Mouse (Mus musculus) brown adipose tissue, adult 24 weeks (tissue): ENCODE data around the gene Unc80. TPM values are rescaled to one million over a fixed set of nuclear protein-coding genes. Genes with fewer than 3 reads are reported as not detected.

Experiments
- H3K27ac ChIP-seq: fragments of 200-500 bp; replicated peaks from 2 replicates; pipeline ENCODE4 v1.5.1; 2012; ENCODE audit warnings: low read depth, mild to moderate bottlenecking, low read length
- H3K4me1 ChIP-seq: fragments of 200-500 bp; 2 replicates; pipeline ENCODE4 v1.6.1; 2012; ENCODE audit warnings: low read length, mixed read lengths; ENCODE audit not compliant: control insufficient read depth, insufficient read depth, insufficient read length
- H3K4me3 ChIP-seq: fragments of 200-500 bp; 2 replicates; pipeline ENCODE4 v1.5.1; 2012; ENCODE audit warnings: low read depth, mild to moderate bottlenecking, low read length, moderate library complexity; ENCODE audit not compliant: insufficient read depth
- polyA plus RNA-seq: library from polyadenylated mRNA; stranded (reverse); fragments of >200 nt; gene quantifications from 2 replicates; pipeline ENCODE4 v1.2.4, GENCODE M21; 2012; ENCODE audit not compliant: missing spikeins, insufficient read depth, insufficient read length

Gene Unc80
- not detected in 2 replicates for polyA plus RNA-seq

- no peak within 1 kb of the TSS for H3K4me3 ChIP-seq
- no peak within 1 kb of the TSS for H3K27ac ChIP-seq
- no peaks in the 10 kb centered on the region for H3K4me1 ChIP-seq
These were observed at the start of gene Unc80 for GRCm38 (mm10) chr1:66467821-66468703. Unc80 (plus strand) TSS chr1:66468367.

- no peak overlapping the region for H3K27ac ChIP-seq
- no peak overlapping the region for H3K4me3 ChIP-seq
- H3K4me1 ChIP-seq: no peaks in the 10 kb centered on the region
These were observed 42.1 kb upstream of the Unc80 start for GRCm38 (mm10) chr1:66426073-66426472.

- Histone ChIP-seq H3K27ac (no peak overlapping the region), H3K4me3 (no peak overlapping the region), H3K4me1 (no peaks in the 10 kb centered on the region)
These were observed 37.2 kb upstream of the Unc80 start for GRCm38 (mm10) chr1:66430962-66431361.

DNA sequence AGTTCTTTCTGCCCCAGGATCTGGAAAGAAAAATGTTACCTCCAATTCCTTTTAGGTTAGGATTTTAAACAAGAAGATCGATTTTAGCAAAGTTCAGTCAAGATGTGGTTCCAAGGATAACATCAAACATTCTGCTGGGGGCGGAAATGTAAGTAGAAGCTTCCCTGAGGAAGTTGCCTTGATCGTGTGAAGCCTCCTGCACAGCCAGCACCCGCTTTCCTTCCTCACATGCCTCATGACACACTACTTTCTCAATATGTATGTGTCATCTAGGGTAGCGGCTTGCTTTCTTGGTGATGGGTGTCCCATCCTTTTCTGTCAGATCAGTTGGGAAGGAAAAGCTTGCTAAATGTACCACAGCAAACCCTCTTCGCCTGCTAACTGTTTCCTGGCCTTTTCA, 36.7 kb upstream of the Unc80 start:
- H3K4me3 ChIP-seq: no peak overlapping the region
- H3K27ac ChIP-seq: no peak overlapping the region
- no peaks in the 10 kb centered on the region for H3K4me1 ChIP-seq

DNA sequence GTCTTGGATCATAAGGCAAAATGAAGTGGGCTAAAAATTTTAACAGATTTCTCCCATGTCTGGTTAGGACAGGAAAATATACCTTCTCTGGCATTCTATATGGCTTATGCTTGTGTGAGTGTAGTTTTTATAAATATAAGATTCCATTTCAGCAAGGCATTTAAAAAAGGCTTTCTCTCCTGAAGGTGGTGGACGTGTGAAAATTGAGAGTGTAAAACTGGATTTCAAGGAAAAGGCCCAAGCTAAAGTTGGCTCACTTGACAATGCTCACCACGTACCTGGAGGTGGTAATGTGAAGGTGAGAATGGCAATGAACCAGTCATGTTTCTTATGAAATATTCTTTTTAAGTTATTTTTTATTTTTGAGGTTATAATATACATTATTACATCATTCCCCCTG, 30.1 kb upstream of the Unc80 start:
- Histone ChIP-seq H3K4me3 (no peak overlapping the region), H3K4me1 (no peaks in the 10 kb centered on the region), H3K27ac (no peak overlapping the region)

- H3K4me3 ChIP-seq: no peak overlapping the region
- H3K4me1 ChIP-seq: no peaks in the 10 kb centered on the region
- no peak overlapping the region for H3K27ac ChIP-seq
These were observed 25.2 kb upstream of the Unc80 start for GRCm38 (mm10) chr1:66442922-66443321.

- Histone ChIP-seq H3K4me1 (no peaks in the 10 kb centered on the region), H3K27ac (no peak overlapping the region), H3K4me3 (no peak overlapping the region)
These were observed 18.7 kb upstream of the Unc80 start for GRCm38 (mm10) chr1:66449471-66449870.

DNA sequence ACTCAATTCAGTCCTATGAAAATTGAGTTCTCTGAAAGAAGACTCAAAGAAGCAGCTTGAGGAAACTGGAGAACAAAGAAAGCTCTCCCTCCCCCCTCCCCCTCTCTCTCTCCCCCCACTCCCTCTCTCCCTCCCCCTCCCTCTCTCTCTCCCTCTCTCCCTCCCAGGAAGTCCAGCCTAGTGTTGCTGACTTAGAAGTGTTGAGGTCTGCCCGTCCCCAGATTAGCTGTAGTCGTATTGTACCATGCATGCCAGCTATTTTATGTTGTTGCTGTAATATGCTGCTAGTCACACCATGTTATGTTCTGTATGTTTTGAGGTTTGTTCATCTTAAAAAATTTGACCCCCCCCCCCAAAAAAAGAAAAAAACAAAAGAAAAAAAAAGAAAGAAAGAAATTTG, 11.6 kb upstream of the Unc80 start:
- no peak overlapping the region for H3K27ac ChIP-seq
- H3K4me1 ChIP-seq: no peaks in the 10 kb centered on the region
- H3K4me3 ChIP-seq: no peak overlapping the region

GRCm38 (mm10) chr1:66457747-66458146, 10.4 kb upstream of the Unc80 start:
- no peak overlapping the region for H3K27ac ChIP-seq

GRCm38 (mm10) chr1:66459394-66459793, 8.8 kb upstream of the Unc80 start:
- no peaks in the 10 kb centered on the region for H3K4me1 ChIP-seq
- no peak overlapping the region for H3K4me3 ChIP-seq
- H3K27ac ChIP-seq: no peak overlapping the region

More at GRCm38 (mm10) chr1:66457747-66458146, 10.4 kb upstream of the Unc80 start:
- Histone ChIP-seq H3K4me3 (no peak overlapping the region), H3K4me1 (no peaks in the 10 kb centered on the region)

- H3K4me3 ChIP-seq: no peak overlapping the region
- no peak overlapping the region for H3K27ac ChIP-seq
- no peaks in the 10 kb centered on the region for H3K4me1 ChIP-seq
These were observed 7.3 kb upstream of the Unc80 start for GRCm38 (mm10) chr1:66460850-66461249.

GRCm38 (mm10) chr1:66468704-66469020, 495 bp downstream of the Unc80 start:
- H3K27ac ChIP-seq: no peak overlapping the region
- no peaks in the 10 kb centered on the region for H3K4me1 ChIP-seq
- no peak overlapping the region for H3K4me3 ChIP-seq

- H3K4me3 ChIP-seq: no peak overlapping the region
- no peak overlapping the region for H3K27ac ChIP-seq
- H3K4me1 ChIP-seq: no peaks in the 10 kb centered on the region
These were observed 14.6 kb downstream of the Unc80 start for GRCm38 (mm10) chr1:66482751-66483150.

- no peak overlapping the region for H3K4me3 ChIP-seq
- H3K4me1 ChIP-seq: no peaks in the 10 kb centered on the region
These were observed 24.9 kb downstream of the Unc80 start for GRCm38 (mm10) chr1:66493064-66493463.

GRCm38 (mm10) chr1:66495310-66496012, 27.3 kb downstream of the Unc80 start:
- no peak overlapping the region for H3K27ac ChIP-seq
- H3K4me1 ChIP-seq: no peaks in the 10 kb centered on the region
- H3K4me3 ChIP-seq: no peak overlapping the region

More at GRCm38 (mm10) chr1:66493064-66493463, 24.9 kb downstream of the Unc80 start:
- H3K27ac ChIP-seq: no peak overlapping the region

DNA sequence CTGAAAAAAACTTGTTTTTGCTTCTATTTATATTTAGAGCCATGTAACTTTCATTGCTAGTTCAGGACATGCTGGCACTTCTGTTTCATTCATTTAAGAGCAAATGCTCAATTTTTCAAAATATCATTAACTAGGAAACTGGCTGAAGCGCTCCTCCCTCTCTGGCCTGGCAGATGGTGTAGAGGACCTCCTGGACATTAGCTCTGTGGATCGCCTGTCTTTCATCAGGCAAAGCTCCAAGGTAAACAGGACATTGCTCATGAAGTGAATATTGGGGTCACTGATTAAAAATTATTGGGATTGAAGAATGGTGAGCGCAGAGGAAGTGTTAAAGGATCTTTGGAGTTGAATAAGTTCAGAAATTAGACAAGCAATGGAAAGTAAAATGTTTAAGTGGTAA, 82.6 kb downstream of the Unc80 start:
- H3K4me3 ChIP-seq: no peak overlapping the region
- no peak overlapping the region for H3K27ac ChIP-seq
- H3K4me1 ChIP-seq: no peaks in the 10 kb centered on the region
